Mouse (Mus musculus) G1E (cell line): Measurements from ENCODE around the gene Adgrb2.

Experiments used
- CTCF ChIP-seq: IDR thresholded peaks from 2 replicates; pipeline ENCODE4 v1.5.1; 2012; ENCODE audit warnings: low read depth, low read length, inconsistent platforms, mixed read lengths
- POLR2AphosphoS5 ChIP-seq: IDR thresholded peaks from 2 replicates; pipeline ENCODE4 v1.6.1; 2012; ENCODE audit warnings: low read depth, low read length, inconsistent platforms; ENCODE audit not compliant: insufficient replicate concordance

DNA sequence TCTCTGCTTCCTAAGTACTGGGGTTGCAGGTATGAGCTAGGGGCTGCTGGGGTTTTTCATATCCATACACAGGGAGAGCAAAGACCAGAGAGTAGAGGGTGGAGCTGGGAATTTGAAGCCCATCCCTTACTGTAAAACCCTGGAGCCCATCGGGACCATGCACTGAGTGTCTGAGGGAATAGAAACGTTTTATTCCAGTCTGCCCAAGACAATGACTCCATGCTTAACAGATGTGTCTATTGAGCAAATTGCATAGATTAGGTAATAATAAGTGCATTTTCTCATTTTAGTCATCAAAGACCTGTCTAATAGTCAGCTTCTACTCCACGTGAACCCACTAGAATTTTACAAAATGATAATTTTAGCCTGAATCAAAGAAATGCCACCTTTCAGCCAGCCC, 85.9 kb downstream of the Adgrb2 start:
- TF ChIP-seq CTCF (no peak), POLR2AphosphoS5 (no peak)
